Mouse (Mus musculus) adrenal gland, postnatal 25 days (tissue): ENCODE measurements around the gene Atf7ip. TPM values are rescaled to one million over a fixed set of nuclear protein-coding genes. Genes with fewer than 3 reads are reported as not detected.

ENCODE experiments used
- DNase-seq: peaks from one replicate; pipeline ENCODE4 v3.0.0; 2021; ENCODE audit warnings: mixed read lengths
- total RNA-seq: library from RNA; stranded (reverse); gene quantifications from 2 replicates; pipeline ENCODE4 v1.2.3, GENCODE M21; 2021

Atf7ip gene
- total RNA-seq, 1 experiment from 2014 or later, result 117 TPM

DNA sequence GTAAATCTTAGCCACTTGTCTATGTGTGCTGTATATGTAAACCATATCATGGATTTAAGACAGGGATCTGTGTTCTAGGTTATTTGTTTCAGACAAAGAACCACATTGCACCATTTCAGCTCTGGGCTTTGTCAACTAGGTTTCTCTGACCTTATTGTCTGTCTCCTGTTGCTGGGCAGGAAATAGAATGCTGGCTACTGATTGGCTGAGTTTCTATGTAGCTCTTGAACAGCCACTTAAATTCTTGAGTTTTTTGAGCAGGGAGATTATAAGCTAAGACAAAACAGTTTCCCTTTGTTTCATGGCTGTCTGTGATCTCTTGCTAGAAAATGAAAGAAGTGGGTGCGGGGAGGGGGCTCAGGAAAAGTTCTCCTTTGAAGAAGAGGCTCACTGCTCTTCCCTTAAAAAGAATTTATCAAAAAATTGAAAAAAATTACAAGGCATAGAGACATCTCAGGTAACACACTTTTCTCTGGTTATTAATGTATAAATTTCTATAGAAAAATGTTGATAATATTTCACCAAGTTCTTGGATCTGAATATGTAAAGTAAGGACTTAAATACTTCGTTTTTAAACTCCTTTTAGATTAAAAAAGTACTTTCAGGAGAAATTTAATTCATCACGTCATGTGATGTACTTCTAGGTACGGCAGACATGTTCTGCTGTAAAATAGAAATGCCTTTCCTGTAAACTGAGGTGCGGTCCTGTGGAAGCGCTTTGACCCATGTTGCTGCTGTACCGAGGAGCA is 49.0 kb downstream of the Atf7ip start:
- DNase-seq, result peak; percentile 24

DNA sequence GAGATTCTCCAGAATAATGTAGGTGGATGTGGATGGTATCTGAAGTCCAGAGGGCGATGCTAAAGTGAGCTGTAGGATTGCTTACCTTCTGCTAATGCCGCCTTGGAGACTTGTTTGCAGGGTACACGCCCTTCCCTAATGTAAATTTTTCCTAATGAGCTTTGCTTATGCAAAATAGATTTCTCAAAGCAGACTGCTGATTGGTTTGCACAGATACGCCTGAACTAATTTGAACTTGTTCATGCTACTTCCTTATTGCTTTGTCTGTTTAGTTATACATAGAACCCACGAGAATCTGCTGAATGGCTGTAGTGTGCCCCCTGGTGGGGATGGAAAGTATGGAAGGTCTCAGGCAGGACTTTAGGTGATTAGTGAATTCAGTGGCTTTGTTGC is 49.6 kb downstream of the Atf7ip start:
- peak; percentile 71 for DNase-seq

DNA sequence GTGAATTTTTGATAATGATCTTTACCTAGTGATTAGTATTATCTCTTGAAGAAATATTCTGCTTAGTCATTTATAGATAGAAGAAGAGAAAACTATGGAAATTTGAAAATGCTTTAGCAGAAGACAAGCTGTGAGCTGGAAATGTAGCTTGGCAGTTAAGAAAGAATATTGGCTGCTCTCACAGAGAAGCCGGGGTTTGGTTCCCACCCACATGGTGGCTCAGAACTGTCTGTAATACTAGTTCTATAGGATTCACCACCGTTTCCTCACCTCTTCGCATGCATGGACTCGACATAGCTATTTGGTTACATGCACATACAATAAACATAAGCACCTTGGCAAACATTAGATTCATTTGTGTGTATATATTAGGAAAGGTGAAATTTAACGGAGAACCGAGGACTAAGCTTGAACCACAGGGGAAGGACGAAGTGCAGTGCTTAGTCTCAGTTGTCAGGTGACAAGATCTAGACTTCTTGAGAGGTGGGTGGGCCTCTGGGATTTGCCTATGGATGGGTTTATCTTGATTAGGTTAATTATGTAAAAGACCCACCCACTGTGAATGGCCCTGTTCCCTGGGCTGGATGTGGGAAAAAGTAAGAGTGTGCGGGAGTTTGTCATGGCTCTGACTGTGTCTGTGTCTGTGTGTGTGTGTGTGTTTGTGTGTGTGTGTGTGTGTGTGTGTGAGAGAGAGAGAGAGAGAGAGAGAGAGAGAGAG is 52.5 kb downstream of the Atf7ip start:
- no peak for DNase-seq

DNA sequence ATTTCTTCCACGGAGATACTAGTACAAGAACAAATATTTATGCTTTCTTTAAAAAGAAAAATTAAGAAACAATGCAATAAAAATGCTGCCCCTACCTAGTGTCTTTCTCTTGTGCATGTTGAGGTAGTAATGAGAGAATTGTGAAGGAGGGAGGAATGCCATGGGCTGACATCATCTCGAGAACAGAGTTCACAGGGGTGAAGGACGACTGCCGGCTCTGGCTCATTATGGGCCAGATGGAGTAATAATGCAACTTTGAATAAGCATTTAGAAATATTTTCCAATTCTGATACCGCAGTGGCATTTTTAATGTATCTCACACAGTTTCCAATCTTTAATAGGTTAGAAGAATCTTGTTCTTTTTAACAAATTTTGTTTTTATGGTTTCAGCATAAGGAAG is 60.0 kb downstream of the Atf7ip start:
- DNase-seq, result peak; percentile 27

DNA sequence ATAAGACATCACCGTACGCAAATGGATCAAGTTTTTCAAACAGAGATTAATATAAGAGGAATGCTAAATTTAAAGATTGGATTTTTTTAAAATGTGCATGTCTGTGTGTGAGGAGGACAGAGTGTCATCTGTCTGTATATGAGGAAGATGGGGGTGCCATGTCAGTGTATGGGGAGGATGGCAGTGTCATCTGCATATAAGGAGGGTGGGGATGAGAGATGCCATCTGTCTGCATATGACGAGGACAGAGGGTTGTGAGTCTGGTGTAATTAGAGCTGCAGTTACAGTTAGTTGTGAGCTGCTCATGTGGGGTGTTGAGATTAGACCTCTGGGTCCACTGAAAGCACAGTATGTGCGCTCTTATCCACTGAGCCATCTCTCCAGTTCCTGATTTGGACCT is 84.8 kb downstream of the Atf7ip start:
- no peak for DNase-seq

DNA sequence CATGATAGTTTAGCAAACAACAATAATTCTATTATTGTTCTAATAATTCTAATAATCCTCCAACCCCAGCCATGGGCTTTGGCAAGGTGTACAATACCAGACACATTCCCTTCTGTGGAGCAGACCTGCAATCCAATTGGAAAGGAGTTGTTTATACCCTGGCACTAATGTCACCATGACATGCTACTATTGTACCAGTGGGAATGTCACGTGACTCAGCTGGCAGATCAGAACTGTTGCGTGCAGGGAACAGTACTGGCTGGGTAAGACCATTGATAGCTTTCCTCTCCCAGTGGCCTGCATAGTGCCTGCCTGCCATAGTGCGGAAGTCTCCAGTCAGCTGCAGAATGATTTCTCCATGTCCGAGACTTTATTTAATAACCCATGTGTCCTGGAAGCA is 88.6 kb downstream of the Atf7ip start:
- DNase-seq, result no peak

DNA sequence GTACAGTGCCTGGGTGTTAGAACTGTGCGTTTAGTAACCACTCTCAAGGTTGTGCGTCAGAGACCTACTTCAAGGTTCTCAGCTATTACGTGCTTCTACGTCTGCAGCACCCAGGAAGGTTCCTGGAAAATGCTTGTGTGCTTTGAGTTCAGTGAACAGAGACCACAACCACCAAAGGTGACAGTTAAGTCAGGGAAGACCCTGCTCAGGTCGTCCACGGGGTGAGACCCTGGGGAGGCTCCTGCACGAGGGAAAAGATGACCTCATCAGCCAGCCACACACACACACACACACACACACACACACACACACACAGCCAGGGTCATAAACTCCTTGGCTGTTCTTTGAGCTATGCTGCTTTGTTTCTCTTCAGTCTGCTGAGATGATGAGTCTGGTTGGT is 96.6 kb downstream of the Atf7ip start:
- no peak for DNase-seq

DNA sequence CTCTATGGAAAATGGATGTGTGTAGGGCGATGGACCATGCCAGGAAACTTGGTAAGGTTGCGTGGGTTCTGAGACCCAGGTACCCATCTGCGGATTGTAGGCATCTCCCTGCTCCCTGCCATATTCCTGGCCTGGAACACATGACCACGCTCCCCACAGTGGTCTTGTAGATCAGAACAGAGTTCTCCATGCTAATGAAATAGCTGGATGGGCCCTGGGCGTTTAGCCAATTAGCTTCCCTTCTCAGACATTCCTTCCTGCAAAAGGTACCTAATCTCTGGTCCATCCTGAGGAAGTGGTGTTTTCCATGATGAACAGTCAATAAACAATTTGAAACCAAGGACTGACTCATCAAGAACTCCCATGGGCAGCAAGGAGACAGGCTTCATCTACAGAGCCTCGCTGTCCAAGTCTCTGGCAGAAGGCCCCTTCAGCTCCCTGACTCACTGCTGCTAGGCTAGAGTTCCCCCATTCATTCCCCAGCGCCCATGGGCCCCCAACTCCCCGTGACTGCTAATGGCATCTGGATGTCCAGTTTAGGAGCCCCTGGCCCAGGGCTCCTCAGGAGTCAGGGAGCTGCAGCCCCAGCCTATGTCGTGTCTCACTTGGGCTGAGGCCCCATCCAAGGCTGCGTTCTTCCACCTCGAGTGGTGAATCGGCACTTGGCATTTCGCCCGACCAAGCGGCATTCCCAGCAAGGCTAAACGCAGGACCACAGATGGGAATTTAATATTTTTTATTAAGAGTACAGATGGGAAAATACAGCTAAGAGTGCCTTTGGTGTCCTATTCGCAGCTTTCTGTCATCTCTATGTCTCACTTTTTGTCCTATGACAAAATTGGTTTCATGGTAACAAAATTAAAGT is 105.6 kb downstream of the Atf7ip start:
- peak; percentile 76 for DNase-seq

DNA sequence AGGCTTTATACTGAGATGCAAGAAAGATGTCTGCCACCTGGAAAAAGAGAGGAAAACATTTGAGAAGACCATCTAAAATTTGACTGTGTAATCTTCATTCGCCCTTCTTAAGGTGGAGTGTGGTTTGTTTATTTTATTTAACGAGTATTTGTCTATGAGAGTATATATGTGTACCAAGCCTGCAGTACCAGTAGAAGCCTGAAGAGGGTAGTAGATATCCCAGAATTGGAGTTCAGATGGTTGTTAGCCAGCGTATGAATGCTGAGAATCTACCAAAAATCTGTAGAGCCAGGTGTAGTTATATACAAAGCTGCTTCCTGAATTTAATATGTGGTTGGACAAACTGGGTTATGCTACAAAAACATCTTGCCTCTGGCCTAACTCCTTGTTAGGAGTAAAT is 106.3 kb downstream of the Atf7ip start:
- no peak for DNase-seq

DNA sequence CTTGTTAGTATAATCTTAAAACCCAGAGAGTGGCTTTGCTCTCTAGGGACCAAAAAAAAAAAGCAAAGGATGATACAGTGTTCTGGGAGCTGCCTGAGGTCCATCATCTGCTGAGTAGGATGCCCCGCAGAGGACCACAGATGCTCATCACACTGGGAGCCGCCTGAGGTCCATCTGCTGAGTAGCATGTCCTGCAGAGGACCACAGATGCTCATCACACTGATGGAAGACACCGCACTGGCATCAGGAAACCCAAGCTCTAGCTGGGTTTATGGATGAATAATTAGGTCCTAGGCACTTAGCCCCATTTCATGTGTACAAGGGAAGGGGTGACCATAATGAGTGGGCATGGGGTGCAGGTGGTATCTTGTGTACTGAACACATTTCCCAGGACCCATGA is 108.2 kb downstream of the Atf7ip start:
- no peak for DNase-seq

DNA sequence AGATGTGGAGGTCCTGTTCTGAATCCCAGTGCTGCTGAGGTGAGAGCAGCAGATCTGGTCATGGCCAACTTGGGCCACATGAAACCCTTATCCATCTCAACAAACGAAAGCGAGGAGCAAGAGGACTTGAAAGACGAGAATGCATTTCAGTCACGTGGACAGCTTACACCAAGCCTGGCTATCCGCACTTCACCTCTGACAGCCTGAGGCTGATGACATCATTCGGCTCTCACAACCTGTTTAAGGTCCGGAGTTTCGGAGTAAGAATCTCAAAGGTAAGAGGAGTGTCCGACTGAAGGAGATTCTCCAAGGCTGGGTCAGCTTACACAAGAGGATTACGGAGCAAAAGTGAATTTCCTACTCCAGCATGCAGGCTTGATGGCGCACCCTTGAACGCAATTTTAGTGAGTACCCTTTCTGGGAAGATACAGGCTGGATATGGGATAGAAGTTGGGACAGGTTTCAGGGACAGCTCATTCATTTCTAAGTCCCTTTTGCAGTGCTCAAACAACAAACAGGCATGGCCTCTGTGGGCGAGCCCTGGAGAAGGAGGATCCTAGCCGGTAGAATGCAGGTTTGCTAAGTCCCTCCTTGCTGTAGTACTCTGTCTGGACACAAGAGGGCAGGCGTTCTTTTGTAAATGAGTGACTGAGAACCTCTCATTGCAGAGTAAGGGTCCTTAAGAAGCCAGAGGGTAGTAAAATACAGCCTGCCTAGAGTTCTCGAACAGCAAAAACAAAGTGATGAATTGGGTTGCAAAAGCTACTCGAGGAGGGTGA is 114.6 kb downstream of the Atf7ip start:
- DNase-seq, result peak; percentile 71

DNA sequence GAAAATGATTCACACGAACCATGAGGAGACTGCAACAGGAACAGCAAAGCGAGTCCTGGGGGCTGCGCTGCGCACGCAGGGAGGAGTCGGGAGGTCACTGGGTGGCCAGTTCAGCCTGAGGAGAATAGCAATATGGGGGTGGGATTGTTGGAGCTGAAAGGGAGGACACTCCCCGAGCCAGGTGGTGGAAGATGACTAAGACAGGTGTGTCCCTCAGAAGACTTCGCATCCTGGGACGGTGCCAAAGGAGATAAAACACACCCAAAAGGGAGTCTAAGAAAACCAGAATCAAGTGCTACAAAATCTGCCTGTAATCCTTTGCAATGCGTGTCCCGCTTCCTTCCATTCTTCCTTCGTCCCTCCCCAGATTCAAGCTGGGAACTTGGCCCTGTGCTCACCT is 119.5 kb downstream of the Atf7ip start:
- no peak for DNase-seq

DNA sequence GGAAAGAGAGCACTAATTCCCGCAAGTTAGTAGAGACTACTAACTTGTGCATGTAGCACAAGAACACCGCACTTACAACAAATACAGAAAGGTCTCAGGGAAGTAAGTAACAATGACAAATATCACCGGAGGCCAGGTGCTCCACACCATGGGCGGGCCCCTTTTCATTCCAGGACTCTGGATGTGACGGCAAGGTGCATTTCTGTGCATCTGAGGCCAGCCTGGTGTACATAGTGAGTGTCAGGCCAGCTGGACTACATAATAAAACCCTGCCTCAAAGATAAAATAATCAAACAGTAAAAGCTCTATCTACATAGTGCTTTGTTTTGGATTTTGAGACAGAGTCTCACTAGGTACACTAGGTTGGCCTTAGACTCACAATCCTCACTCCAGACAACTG is 123.7 kb downstream of the Atf7ip start:
- DNase-seq, result no peak

DNA sequence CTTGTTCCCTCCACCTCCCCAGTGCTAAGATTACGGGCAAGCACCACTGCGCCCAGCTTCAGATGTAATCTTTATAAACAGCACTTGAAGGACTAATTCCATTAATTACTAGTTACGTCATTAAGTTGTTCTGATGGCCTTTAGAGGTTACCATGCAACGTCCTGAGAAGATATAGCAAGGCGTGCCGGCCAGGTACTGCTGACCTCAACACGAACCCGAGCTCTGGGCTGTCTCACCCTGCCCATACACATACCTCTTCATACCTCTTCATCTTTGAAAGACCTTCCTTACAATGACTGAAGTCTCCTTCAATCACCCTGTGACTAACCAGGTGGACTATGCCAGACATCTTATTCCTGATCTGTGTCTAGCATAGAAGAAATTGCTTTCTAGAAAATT is 125.6 kb downstream of the Atf7ip start:
- DNase-seq, result no peak

DNA sequence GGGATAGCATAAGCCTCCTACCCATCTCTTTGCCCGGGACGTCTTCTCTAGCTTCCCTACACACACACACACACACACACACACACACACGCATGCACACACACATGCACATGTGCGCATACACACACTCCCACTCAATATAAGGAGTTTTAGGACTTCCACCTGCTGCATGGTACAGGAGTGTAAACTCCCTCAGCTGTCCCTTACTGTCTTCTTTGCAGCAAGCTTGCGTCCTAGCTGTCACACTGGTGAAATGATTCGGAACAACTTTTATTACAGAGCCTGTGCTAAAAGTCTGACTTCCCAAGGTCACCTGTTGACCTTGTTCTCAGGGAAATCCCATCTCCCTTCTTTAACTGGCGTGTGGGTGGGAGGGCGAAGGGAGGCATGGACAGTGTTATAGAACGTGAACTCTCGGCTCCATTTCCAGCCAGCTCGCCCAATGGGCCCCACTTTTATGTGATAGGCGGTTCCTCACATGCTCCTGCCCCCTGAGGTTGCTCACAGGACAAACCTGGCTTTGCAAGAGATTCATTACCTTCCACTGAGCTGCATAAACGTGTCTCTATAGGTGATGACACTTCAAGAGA is 126.1 kb downstream of the Atf7ip start:
- no peak for DNase-seq

DNA sequence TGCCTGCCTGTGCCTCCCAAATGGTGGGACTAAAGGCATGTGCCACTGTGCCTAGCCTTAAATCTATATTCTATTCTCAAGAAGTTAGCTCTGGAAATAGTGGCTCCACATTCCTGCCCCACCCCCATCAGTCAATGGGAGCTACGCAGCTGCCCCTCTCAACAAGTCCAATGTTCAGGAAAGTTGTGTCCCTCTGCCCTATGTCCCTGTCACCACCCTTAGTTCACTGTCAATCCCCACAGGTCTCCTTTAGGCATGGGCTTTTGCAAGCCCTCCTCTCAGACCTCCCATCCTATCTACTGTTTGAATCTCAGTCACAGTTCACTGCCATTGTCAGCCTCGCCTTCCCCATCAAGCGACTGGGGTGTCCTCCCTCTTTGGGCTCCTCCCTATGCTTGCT is 127.2 kb downstream of the Atf7ip start:
- no peak for DNase-seq

DNA sequence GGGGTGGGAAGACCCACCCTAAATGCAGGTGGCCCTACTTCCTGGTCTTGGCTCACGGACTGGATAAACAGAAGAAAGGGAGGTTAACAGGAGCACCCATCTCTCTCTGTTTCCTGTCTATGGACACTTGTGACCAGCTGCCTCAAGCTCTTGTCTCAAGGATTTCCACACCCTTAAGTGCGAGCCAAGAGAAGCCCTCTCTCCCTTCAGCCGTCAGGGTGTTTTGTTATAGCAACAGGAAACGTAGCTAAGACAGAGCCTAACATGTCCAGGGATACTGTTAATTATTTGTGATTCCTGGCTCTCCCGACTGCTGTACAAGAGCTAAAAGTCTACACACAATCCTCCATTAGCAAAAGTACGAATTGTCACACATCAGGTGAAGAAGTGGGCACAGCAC is 127.8 kb downstream of the Atf7ip start:
- DNase-seq, result no peak

DNA sequence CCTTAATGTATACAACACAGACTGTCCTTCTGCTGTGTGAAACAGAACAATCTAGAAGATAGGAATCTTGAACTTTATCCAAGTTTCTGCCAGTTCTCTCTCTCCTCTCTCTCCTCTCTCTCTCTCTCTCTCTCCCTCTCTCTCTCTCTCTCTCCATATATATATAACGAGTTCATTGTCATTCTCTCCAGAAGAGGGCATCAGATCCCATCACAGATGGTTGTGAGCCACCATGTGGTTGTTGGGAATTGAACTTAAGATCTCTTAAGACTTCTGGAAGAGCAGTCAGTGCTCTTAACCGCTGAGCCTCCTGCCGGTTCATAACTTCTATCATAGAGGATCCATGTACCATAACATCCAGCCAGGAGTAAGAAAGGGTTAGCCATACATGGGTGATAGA is 129.0 kb downstream of the Atf7ip start:
- DNase-seq, result no peak

DNA sequence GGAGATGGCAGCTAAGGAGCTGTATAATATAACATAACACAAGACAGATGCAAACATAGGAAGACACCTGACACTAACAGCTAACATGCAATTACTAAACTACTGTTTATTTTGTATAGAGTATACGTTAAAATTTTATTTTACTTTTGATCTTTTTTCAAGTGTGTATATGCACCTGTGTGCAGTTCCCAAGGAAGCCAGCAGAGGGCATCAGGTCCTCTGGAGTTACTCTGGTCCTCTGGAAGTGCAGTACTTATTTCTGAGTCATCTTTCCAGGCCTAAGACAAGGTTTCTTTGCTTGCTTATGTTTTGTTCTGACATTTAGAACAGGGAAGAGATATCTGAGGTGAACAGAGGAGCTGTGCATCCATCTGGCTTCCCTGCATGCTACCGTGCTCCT is 138.2 kb downstream of the Atf7ip start:
- DNase-seq, result no peak

DNA sequence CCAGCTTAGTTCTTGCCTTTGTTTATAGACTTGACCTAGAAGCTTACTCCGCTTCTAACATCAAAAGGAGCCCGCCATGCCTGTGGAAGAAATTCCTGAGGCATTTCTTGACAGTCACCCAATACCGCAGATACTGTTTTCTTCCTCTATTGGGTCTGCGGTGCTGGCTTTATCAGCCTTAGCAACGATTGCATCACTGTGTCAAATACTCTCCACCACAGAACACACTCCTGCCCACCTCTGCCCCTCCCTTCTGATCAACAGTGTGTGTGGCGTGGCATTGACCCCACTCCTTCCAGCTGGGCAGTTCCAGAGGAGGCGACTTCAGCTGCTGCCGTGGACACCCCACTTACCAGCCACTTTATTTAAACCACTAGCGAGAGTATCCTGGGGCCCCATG is 139.8 kb downstream of the Atf7ip start:
- no peak for DNase-seq

DNA sequence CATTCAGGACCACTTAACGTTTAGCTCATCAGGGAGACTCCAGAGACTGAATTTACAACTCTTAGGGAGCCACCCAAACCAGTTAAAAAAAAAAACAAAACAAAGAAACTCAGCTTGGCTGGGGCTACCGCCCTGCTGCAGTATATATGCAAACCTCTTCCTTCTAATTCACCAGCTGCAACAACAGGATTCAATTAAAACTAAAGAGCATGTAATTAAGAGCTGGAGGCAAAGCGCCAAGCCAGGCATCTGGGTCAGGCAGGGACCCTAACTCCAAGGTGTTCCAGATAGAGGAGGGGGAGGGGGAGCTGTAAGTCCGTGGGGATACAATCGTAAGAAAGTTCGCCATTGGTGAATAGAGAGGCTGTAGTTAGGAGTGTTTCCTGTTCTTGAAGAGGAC is 140.2 kb downstream of the Atf7ip start:
- DNase-seq, result no peak

DNA sequence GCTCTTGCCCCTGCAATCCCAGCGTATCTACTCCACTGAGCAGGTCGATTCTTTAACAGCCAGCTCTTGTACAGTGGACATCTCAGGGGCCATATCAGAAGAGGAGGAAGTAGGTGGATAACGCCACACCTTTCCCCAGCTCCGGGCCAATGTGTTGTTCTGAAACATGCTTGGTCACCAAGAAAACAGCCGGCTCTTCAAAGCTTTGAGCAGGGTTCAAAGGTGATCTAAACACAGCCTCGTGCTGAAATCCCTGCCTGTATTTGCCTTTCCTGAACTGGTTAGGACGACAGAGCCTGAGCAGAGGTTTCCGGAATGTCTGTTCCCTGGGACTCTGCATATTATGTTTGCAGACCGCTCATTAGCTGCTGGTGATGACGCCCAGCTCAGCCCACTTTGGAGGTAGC is 141.5 kb downstream of the Atf7ip start:
- no peak for DNase-seq
